Mouse (Mus musculus): ENCODE data around the gene Pkp4.

DNA sequence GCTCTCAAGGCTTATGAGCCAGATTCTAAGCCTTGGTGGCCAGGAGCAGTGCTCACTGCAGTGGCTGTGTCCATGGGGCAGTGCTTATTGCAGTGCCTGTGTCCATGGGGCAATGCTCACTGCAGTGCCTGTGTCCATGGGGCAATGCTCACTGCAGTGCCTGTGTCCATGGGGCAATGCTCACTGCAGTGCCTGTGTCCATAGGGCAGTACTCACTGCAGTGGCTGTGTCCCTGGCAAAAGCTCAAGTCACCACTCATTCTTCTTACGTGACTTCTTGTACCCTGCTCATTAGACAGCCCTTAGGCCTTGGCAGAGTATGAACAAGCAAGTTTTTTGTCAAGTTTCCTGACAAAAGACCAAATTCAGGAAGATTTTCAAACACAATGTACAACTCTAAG is 124.9 kb downstream of the Pkp4 start:
- TF ChIP-seq CTCF (IDR thresholded peaks at IDR 0.05; ENCODE audit: extremely low read depth, insufficient read depth, low read length) (no peak), POLR2A (IDR thresholded peaks at IDR 0.05; ENCODE audit: extremely low read depth, insufficient read depth, low read length) (no peak)

All from cortical plate, adult 2 months (tissue).